Mouse (Mus musculus) urinary bladder, adult 2 months (tissue): Measurements from ENCODE around the gene Mup12. TPM values are rescaled to one million over a fixed set of nuclear protein-coding genes. Genes with fewer than 3 reads are reported as not detected.
"Not testable (repeated sequence)": the region's sequence is repeated elsewhere in the genome, so short reads cannot be mapped to it uniquely, and the experiment has no call there.

Source experiments
- DNase-seq: peaks from one replicate; pipeline ENCODE4 v3.0.0; 2022; ENCODE audit warnings: low spot score
- polyA plus RNA-seq: library from polyadenylated mRNA; depleted of rRNA; stranded (reverse); fragments of >200 nt; gene quantifications from 2 replicates; pipeline ENCODE4 v1.2.3, GENCODE M21; 2012; rRNA removed

The Mup12 gene
- not detected in 2 replicates for polyA plus RNA-seq

- DNase-seq, result not testable (repeated sequence)
These were observed at the start of gene Mup12 for GRCm38 (mm10) chr4:60741226-60741625. Mup12 (minus strand) TSS chr4:60741326.

Other genes with a start within 250 kb of the Mup12 start
- not detected in 2 replicates for gene Mup1, start 239.4 kb downstream of the Mup12 start, polyA plus RNA-seq
- gene Mup10, start 159.1 kb downstream of the Mup12 start, polyA plus RNA-seq, result 4.1 TPM in 1 of 2 replicates, not detected in the other
- 0.80 and 1.1 TPM in 2 replicates for gene Mup11, start 78.9 kb downstream of the Mup12 start, polyA plus RNA-seq
- gene Mup22, start 80.1 kb upstream of the Mup12 start, polyA plus RNA-seq, result 3.1 and 4.8 TPM in 2 replicates